Mouse (Mus musculus): ENCODE measurements at regions not wholly inside any gene's neighbourhood (a gene's known extent, or its start where the extent isn't known, plus 50 kb on each side); places are given as distances from the start of the nearest gene placed in this dataset.
A peak's percentile ranks its signal among the peaks of the same experiment; 100 is the strongest.

GRCm38 (mm10) chr4:150793146-150793545, 60.6 kb upstream of the Errfi1 start:
- H3K36me3 ChIP-seq (ENCODE audit: control insufficient read depth, insufficient read depth, low read length) = no peaks in the 10 kb centered on the region
- no peak overlapping the region for H3K27ac ChIP-seq (ENCODE audit: control insufficient read depth, insufficient read depth, low read depth, low read length)
- TF ChIP-seq POLR2A (IDR thresholded peaks at IDR 0.05; ENCODE audit: control insufficient read depth, low read depth, low read length) (no peak), CTCF (IDR thresholded peaks at IDR 0.05; ENCODE audit: control insufficient read depth, insufficient read depth, insufficient replicate concordance, low read depth, low read length) (no peak)
- no peaks in the 10 kb centered on the region for H3K27me3 ChIP-seq (ENCODE audit: control insufficient read depth, insufficient read depth, low read length)
- H3K4me3 ChIP-seq (ENCODE audit: control insufficient read depth, low read depth, low read length) = no peak overlapping the region
- H3K4me1 ChIP-seq (ENCODE audit: control insufficient read depth, insufficient read depth, low read length) = peaks cover 8% of the 10 kb centered on the region

- no peak overlapping the region for H3K27ac ChIP-seq (ENCODE audit: control insufficient read depth, insufficient read depth, low read depth, low read length)
- TF ChIP-seq POLR2A (IDR thresholded peaks at IDR 0.05; ENCODE audit: control insufficient read depth, low read depth, low read length) (no peak), CTCF (IDR thresholded peaks at IDR 0.05; ENCODE audit: control insufficient read depth, insufficient read depth, insufficient replicate concordance, low read depth, low read length) (no peak)
- H3K4me1 ChIP-seq (ENCODE audit: control insufficient read depth, insufficient read depth, low read length) = 0 out of 2 replicates have a peak, but pooled peaks cover 2% of the 10 kb centered on the region
- no peaks in the 10 kb centered on the region for H3K36me3 ChIP-seq (ENCODE audit: control insufficient read depth, insufficient read depth, low read length)
- no peak overlapping the region for H3K4me3 ChIP-seq (ENCODE audit: control insufficient read depth, low read depth, low read length)
- H3K27me3 ChIP-seq (ENCODE audit: control insufficient read depth, insufficient read depth, low read length) = no peaks in the 10 kb centered on the region
These were observed 64.6 kb upstream of the Errfi1 start for GRCm38 (mm10) chr4:150789166-150789565.

- Histone ChIP-seq H3K36me3 (ENCODE audit: control insufficient read depth, insufficient read depth, low read length) (no peaks in the 10 kb centered on the region), H3K4me3 (ENCODE audit: control insufficient read depth, low read depth, low read length) (no peak overlapping the region), H3K27ac (ENCODE audit: control insufficient read depth, insufficient read depth, low read depth, low read length) (no peak overlapping the region), H3K27me3 (ENCODE audit: control insufficient read depth, insufficient read depth, low read length) (no peaks in the 10 kb centered on the region), H3K4me1 (ENCODE audit: control insufficient read depth, insufficient read depth, low read length) (no peaks in the 10 kb centered on the region)
- no peak for TF ChIP-seq CTCF (IDR thresholded peaks at IDR 0.05; ENCODE audit: control insufficient read depth, insufficient read depth, insufficient replicate concordance, low read depth, low read length)
- no peak for TF ChIP-seq POLR2A (IDR thresholded peaks at IDR 0.05; ENCODE audit: control insufficient read depth, low read depth, low read length)
These were observed 66.6 kb upstream of the Errfi1 start for GRCm38 (mm10) chr4:150787113-150787512.

GRCm38 (mm10) chr4:150786651-150787050, 67.1 kb upstream of the Errfi1 start:
- Histone ChIP-seq H3K36me3 (ENCODE audit: control insufficient read depth, insufficient read depth, low read length) (no peaks in the 10 kb centered on the region), H3K27me3 (ENCODE audit: control insufficient read depth, insufficient read depth, low read length) (no peaks in the 10 kb centered on the region), H3K27ac (ENCODE audit: control insufficient read depth, insufficient read depth, low read depth, low read length) (no peak overlapping the region), H3K4me3 (ENCODE audit: control insufficient read depth, low read depth, low read length) (no peak overlapping the region), H3K4me1 (ENCODE audit: control insufficient read depth, insufficient read depth, low read length) (no peaks in the 10 kb centered on the region)
- TF ChIP-seq POLR2A (IDR thresholded peaks at IDR 0.05; ENCODE audit: control insufficient read depth, low read depth, low read length) (no peak), CTCF (IDR thresholded peaks at IDR 0.05; ENCODE audit: control insufficient read depth, insufficient read depth, insufficient replicate concordance, low read depth, low read length) (no peak)

- Histone ChIP-seq H3K4me1 (ENCODE audit: control insufficient read depth, insufficient read depth, low read length) (peaks cover 2% of the 10 kb centered on the region), H3K36me3 (ENCODE audit: control insufficient read depth, insufficient read depth, low read length) (no peaks in the 10 kb centered on the region), H3K4me3 (ENCODE audit: control insufficient read depth, low read depth, low read length) (no peak overlapping the region), H3K27ac (ENCODE audit: control insufficient read depth, insufficient read depth, low read depth, low read length) (peak overlapping the region; percentile 70), H3K27me3 (ENCODE audit: control insufficient read depth, insufficient read depth, low read length) (no peaks in the 10 kb centered on the region)
- TF ChIP-seq POLR2A (IDR thresholded peaks at IDR 0.05; ENCODE audit: control insufficient read depth, low read depth, low read length) (no peak), CTCF (IDR thresholded peaks at IDR 0.05; ENCODE audit: control insufficient read depth, insufficient read depth, insufficient replicate concordance, low read depth, low read length) (no peak)
These were observed 68.9 kb upstream of the Errfi1 start for GRCm38 (mm10) chr4:150784491-150785451.

GRCm38 (mm10) chr4:150781304-150781703, 72.4 kb upstream of the Errfi1 start:
- no peak for TF ChIP-seq CTCF (IDR thresholded peaks at IDR 0.05; ENCODE audit: control insufficient read depth, insufficient read depth, insufficient replicate concordance, low read depth, low read length)
- no peak for TF ChIP-seq POLR2A (IDR thresholded peaks at IDR 0.05; ENCODE audit: control insufficient read depth, low read depth, low read length)
- H3K4me3 ChIP-seq (ENCODE audit: control insufficient read depth, low read depth, low read length) = no peak overlapping the region
- H3K27ac ChIP-seq (ENCODE audit: control insufficient read depth, insufficient read depth, low read depth, low read length) = no peak overlapping the region
- H3K4me1 ChIP-seq (ENCODE audit: control insufficient read depth, insufficient read depth, low read length) = peaks cover 3% of the 10 kb centered on the region
- H3K36me3 ChIP-seq (ENCODE audit: control insufficient read depth, insufficient read depth, low read length) = no peaks in the 10 kb centered on the region
- H3K27me3 ChIP-seq (ENCODE audit: control insufficient read depth, insufficient read depth, low read length) = no peaks in the 10 kb centered on the region

GRCm38 (mm10) chr4:150779340-150779739, 74.4 kb upstream of the Errfi1 start:
- Histone ChIP-seq H3K27ac (ENCODE audit: control insufficient read depth, insufficient read depth, low read depth, low read length) (0 out of 2 replicates have a peak overlapping the region, but pooled peaks have one; percentile 41), H3K4me1 (ENCODE audit: control insufficient read depth, insufficient read depth, low read length) (peaks cover 6% of the 10 kb centered on the region), H3K4me3 (ENCODE audit: control insufficient read depth, low read depth, low read length) (no peak overlapping the region), H3K27me3 (ENCODE audit: control insufficient read depth, insufficient read depth, low read length) (no peaks in the 10 kb centered on the region), H3K36me3 (ENCODE audit: control insufficient read depth, insufficient read depth, low read length) (no peaks in the 10 kb centered on the region)
- no peak for TF ChIP-seq CTCF (IDR thresholded peaks at IDR 0.05; ENCODE audit: control insufficient read depth, insufficient read depth, insufficient replicate concordance, low read depth, low read length)
